Mouse (Mus musculus) small intestine, adult 2 months (tissue): ENCODE results near the gene Ppargc1a. TPM values are rescaled to one million over a fixed set of nuclear protein-coding genes. Genes with fewer than 3 reads are reported as not detected.

Experiments
- H3K27ac ChIP-seq: fragments of 200-500 bp; 2 replicates; pipeline ENCODE4 v1.5.1; 2012; ENCODE audit warnings: low read depth, low read length, control low read depth, inconsistent platforms; ENCODE audit not compliant: insufficient read depth
- H3K27me3 ChIP-seq: fragments of 200-500 bp; 2 replicates; pipeline ENCODE4 v1.6.1; 2012; ENCODE audit warnings: mild to moderate bottlenecking, moderate library complexity, low read length, inconsistent platforms; ENCODE audit not compliant: control insufficient read depth, insufficient read depth
- H3K36me3 ChIP-seq: fragments of 200-500 bp; 2 replicates; pipeline ENCODE4 v1.6.1; 2012; ENCODE audit warnings: mild to moderate bottlenecking, low read length, control low read depth, inconsistent platforms; ENCODE audit not compliant: control insufficient read depth, insufficient read depth
- H3K4me1 ChIP-seq: fragments of 200-500 bp; 2 replicates; pipeline ENCODE4 v1.6.1; 2012; ENCODE audit warnings: low read length, inconsistent platforms, mixed read lengths; ENCODE audit not compliant: control insufficient read depth, insufficient read depth, insufficient read length
- H3K4me3 ChIP-seq: fragments of 200-500 bp; 2 replicates; pipeline ENCODE4 v1.5.1; 2012; ENCODE audit warnings: low read depth, mild to moderate bottlenecking, control low read depth, inconsistent platforms, low read length, moderate library complexity
- CTCF ChIP-seq: fragments of 200-500 bp; IDR thresholded peaks from 2 replicates; pipeline ENCODE4 v1.5.1; 2012; ENCODE audit warnings: low read depth, mild to moderate bottlenecking, control low read depth, inconsistent platforms, low read length, moderate library complexity, mixed read lengths; ENCODE audit not compliant: insufficient replicate concordance, insufficient read length; ENCODE audit errors: extremely low read depth
- POLR2A ChIP-seq: fragments of 200-500 bp; IDR thresholded peaks from 2 replicates; pipeline ENCODE4 v1.6.1; 2012; ENCODE audit warnings: low read depth, mild to moderate bottlenecking, control low read depth, inconsistent platforms, low read length, moderate library complexity
- WGBS: fragments of 180-500 bp; shearing (Covaris S2); methylation state at CpG from one replicate; pipeline ENCODE4 v1.1.7; 2018; 5-methylcytosine and 5-hydroxymethylcytosine counted together
- polyA plus RNA-seq: library from polyadenylated mRNA; depleted of rRNA; stranded (reverse); fragments of >200 nt; gene quantifications from 2 replicates; pipeline ENCODE4 v1.2.3, GENCODE M21; 2012

Gene Ppargc1a
- polyA plus RNA-seq, 1 experiment, result 9.0 TPM

- WGBS, result 74% methylated on average over 1 of the region's 1 CpGs
- Histone ChIP-seq H3K36me3 (no peaks in the 10 kb centered on the region), H3K27ac (no peak overlapping the region), H3K4me3 (no peak overlapping the region), H3K27me3 (no peaks in the 10 kb centered on the region), H3K4me1 (peaks cover 2% of the 10 kb centered on the region; the same call in 1 of the 2 replicates)
- no peak for TF ChIP-seq CTCF
- TF ChIP-seq POLR2A, result no peak
These were observed 10.1 kb upstream of the Ppargc1a start for GRCm38 (mm10) chr5:51577594-51577993.

GRCm38 (mm10) chr5:51573770-51574169, 6.2 kb upstream of the Ppargc1a start:
- TF ChIP-seq POLR2A, result no peak
- TF ChIP-seq CTCF, result no peak
- H3K36me3 ChIP-seq, result no peaks in the 10 kb centered on the region
- no peaks in the 10 kb centered on the region for H3K27me3 ChIP-seq
- no peak overlapping the region for H3K4me3 ChIP-seq
- H3K27ac ChIP-seq, result no peak overlapping the region
- no peaks in the 10 kb centered on the region for H3K4me1 ChIP-seq
- 71% methylated on average over 2 of the region's 2 CpGs for whole genome bisulfite sequencing

DNA sequence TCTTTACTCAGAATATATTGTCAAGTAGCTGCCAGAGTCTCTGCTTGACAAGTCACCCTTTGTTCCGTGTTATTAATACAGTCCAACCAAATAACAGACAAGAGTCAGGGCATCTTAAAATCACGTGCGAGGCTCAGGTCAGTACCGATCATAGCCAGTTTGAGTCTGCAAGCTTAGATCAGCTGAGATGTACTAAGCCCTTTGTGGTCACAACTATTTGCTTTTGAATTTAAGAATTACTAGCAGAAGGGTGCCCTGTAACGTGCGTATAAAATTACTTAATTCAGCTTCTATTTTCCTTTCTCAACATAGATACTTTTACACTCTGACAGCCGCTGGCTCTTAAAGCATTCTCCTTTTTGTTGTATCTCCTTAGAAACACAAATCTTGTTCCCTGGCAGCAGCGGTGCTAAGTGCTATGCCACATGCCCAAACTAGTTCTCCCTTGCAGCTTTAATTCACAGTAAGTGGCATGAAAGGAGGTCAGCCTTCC, 718 bp upstream of the Ppargc1a start:
- Histone ChIP-seq H3K27me3 (no peaks in the 10 kb centered on the region), H3K4me3 (no peak overlapping the region)

GRCm38 (mm10) chr5:51565672-51566071, 1.9 kb downstream of the Ppargc1a start:
- no peaks in the 10 kb centered on the region for H3K27me3 ChIP-seq
- WGBS, result 64% methylated on average over 2 of the region's 2 CpGs
- no peak overlapping the region for H3K27ac ChIP-seq
- TF ChIP-seq POLR2A, result no peak
- peak; percentile 22; the same call in 1 of the 2 replicates for TF ChIP-seq CTCF
- no peaks in the 10 kb centered on the region for H3K4me1 ChIP-seq
- no peaks in the 10 kb centered on the region for H3K36me3 ChIP-seq
- no peak overlapping the region for H3K4me3 ChIP-seq

More for the DNA sequence above, 718 bp upstream of the Ppargc1a start:
- Histone ChIP-seq H3K27ac (no peak overlapping the region), H3K36me3 (no peaks in the 10 kb centered on the region), H3K4me1 (no peaks in the 10 kb centered on the region)
- 81% methylated on average over 8 of the region's 8 CpGs for WGBS
- no peak for TF ChIP-seq CTCF
- TF ChIP-seq POLR2A, result no peak

DNA sequence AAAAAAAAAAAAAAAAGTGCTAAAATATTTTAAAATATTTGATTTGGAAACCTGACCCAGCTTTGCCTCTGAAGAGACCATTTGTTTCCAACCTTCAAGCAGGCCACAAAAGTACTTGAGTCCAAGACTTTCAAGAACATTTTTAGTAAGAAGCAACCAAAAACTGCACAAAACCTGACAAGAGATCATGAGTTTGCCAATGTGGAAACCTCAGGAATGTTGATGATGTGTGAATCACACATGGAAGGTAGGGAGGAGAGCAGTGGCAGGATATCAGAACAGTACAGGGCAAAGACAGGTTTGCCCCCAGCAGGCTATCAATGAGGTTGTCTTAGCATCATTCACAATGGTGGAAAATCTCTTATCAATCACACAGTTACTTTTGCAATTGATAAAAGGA, 2.5 kb downstream of the Ppargc1a start:
- Histone ChIP-seq H3K4me1 (no peaks in the 10 kb centered on the region), H3K36me3 (no peaks in the 10 kb centered on the region), H3K27ac (no peak overlapping the region), H3K4me3 (no peak overlapping the region), H3K27me3 (no peaks in the 10 kb centered on the region)
- TF ChIP-seq POLR2A (no peak), CTCF (no peak)

DNA sequence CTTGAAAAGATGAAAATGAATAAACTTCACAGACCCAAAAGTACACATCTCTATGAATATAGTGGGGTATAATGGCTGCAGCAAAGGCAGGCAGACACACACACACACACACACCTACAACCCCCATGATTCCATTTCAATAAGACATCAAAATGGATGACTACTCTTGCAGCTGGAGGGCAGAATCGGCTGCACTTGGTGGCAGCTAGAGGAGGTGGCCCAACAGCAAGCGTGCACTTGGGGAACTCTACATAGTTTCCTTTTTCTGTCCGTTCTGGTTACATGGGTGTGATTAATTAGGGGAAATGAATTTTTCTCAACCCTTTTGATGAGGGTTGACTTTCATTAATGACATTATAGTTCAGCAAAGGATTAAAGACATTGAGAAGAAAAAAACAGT, 4.0 kb downstream of the Ppargc1a start:
- no peak overlapping the region for H3K4me3 ChIP-seq
- H3K27me3 ChIP-seq, result no peaks in the 10 kb centered on the region
- no peaks in the 10 kb centered on the region for H3K4me1 ChIP-seq
- TF ChIP-seq POLR2A, result no peak
- TF ChIP-seq CTCF, result no peak
- no peaks in the 10 kb centered on the region for H3K36me3 ChIP-seq
- no peak overlapping the region for H3K27ac ChIP-seq
- 74% methylated on average over 3 of the region's 3 CpGs for WGBS

DNA sequence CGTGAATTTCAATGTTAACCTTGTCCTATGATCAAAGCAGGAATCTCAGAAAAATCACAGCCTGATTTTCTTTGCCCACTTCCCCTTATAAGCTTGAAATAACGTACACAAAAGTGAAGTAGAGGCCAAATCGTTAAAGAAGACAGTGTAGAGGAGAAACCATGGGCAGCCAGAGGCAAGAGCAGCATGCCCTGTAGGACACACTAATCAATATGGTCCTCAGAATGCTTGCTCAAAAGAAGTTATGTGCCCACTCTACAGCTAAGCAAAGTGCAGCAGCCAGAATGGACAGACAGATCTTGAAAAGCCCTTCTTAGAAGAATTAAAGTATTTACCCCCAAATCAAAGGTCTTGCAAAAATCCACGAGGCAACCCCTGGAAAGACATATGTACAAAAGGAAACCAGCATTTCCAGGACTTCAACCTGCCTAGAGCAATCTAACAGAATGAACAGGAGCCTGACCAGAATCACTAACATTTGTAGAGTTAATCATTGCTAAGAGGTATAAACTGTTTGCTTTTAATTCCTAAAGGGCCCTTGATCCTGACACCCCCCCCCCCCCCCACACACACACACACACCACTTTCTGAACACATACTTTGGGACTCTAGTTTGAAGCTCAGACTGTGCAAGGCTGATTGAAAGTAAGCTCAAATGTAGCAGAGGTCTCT, 9.8 kb downstream of the Ppargc1a start:
- WGBS, result 45% methylated on average over 4 of the region's 4 CpGs
- H3K4me1 ChIP-seq, result no peaks in the 10 kb centered on the region
- H3K27ac ChIP-seq, result no peak overlapping the region
- H3K36me3 ChIP-seq, result no peaks in the 10 kb centered on the region
- H3K4me3 ChIP-seq, result no peak overlapping the region
- no peaks in the 10 kb centered on the region for H3K27me3 ChIP-seq
- TF ChIP-seq CTCF (no peak), POLR2A (no peak)

DNA sequence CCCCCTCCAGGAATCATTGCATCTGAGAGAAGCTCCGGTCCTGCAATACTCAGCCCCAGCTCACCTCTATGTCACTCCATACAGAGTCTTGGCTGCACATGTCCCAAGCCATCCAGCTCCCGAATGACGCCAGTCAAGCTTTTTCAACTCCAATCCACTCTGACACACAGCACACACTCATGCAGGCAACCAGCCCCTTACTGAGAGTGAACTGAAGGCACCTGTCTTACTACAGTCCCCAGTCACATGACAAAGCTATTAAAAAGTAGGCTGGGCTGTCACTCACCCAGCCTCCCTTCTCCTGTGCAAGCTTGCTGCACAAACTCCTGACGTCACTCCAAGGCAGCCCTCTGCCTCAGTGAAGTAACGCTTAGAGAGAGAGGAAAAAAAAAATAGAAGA, 13.9 kb downstream of the Ppargc1a start:
- 0 out of 2 replicates have a peak, but pooled peaks cover under 1% of the 10 kb centered on the region for H3K36me3 ChIP-seq
- peaks cover 2% of the 10 kb centered on the region; the same call in 1 of the 2 replicates for H3K4me1 ChIP-seq
- H3K27ac ChIP-seq, result no peak overlapping the region; the same call in 1 of the 2 replicates
- H3K27me3 ChIP-seq, result no peaks in the 10 kb centered on the region
- TF ChIP-seq POLR2A (peak; percentile 86; the same call in 1 of the 2 replicates), CTCF (no peak)
- peak overlapping the region; percentile 73 for H3K4me3 ChIP-seq
- 3% methylated on average over 5 of the region's 5 CpGs for WGBS
